Mouse (Mus musculus) adrenal gland, adult 18-20 months (tissue): ENCODE results near the gene Ift122. TPM values are rescaled to one million over a fixed set of nuclear protein-coding genes. Genes with fewer than 3 reads are reported as not detected.
A peak's percentile ranks its signal among the peaks of the same experiment; 100 is the strongest.

Experiments
- DNase-seq, 2 experiments: peaks; one replicate each; pipeline ENCODE4 v3.0.0; 2021 to 2022; ENCODE audit warnings: low spot score in 2 of 2
- total RNA-seq, 2 experiments: library from RNA; stranded (reverse); gene quantifications; 1 replicate in 1 of 2; 2 replicates in 1 of 2; pipeline ENCODE4 v1.2.3; 2021

The Ift122 gene
- total RNA-seq, 2 experiments from 2014 or later = 14.7 to 15.1 TPM

GRCm38 (mm10) chr6:115957681-115958080 lies 104.4 kb downstream of the Ift122 start:
- DNase-seq = no peak

DNA sequence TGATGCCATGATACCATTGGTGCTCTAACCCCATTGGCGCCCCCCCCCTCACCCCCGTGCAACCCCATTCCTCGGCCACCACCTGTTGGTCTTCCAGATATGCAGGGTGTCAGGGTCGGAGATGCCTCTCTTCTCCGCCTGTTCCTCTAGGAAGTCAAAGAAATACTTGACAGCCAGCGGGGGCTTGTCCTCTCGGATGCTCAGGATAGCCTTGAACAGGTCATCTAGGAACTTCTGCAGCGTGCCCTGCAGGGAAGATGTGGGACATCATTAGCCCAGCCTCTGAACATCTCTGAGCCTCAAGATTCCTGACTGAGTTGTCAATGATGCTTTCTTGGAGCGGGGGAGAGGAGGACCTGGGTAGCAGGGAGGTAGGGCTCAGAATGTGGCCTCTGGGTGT lies 105.2 kb downstream of the Ift122 start:
- DNase-seq = no peak

GRCm38 (mm10) chr6:115959151-115959691 lies 106.0 kb downstream of the Ift122 start:
- peak in 1 of 2 experiments; percentile 69 for DNase-seq

- DNase-seq = no peak
These were observed 107.1 kb downstream of the Ift122 start for GRCm38 (mm10) chr6:115960322-115960721.

GRCm38 (mm10) chr6:115961743-115962142 lies 108.5 kb downstream of the Ift122 start:
- DNase-seq = no peak

DNA sequence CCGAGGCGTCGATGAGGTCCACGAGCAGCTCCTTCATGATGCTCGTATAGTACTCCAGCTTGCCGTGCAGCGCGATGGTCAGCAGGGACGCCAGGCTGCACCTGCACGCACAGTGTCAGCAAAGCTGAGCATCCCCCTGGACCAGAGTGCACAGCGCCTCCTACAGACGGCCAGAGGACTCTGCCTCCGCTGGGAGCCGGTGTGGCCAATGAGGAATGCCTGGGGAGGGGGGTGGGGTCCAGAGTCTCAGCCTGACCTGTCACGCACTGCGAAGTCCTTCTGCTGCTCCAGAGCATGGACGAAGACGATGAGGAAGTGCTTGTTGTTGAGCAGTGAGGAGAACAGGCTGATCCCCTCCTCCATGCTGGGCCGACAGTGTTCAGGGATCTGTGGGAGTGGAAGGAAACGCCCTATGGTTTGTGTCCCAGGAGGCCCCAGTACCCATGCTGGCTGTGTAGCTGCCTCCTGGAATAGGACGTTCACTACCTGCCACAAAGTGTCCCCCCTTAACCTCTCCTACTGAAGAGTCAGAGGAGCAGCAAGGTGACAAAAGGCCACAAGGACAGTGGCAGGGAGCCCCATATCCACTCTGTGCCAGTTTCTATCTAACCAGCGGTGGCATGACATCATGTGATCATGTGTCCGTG lies 109.3 kb downstream of the Ift122 start:
- DNase-seq = no peak

GRCm38 (mm10) chr6:115963656-115964055 lies 110.4 kb downstream of the Ift122 start:
- no peak for DNase-seq

DNA sequence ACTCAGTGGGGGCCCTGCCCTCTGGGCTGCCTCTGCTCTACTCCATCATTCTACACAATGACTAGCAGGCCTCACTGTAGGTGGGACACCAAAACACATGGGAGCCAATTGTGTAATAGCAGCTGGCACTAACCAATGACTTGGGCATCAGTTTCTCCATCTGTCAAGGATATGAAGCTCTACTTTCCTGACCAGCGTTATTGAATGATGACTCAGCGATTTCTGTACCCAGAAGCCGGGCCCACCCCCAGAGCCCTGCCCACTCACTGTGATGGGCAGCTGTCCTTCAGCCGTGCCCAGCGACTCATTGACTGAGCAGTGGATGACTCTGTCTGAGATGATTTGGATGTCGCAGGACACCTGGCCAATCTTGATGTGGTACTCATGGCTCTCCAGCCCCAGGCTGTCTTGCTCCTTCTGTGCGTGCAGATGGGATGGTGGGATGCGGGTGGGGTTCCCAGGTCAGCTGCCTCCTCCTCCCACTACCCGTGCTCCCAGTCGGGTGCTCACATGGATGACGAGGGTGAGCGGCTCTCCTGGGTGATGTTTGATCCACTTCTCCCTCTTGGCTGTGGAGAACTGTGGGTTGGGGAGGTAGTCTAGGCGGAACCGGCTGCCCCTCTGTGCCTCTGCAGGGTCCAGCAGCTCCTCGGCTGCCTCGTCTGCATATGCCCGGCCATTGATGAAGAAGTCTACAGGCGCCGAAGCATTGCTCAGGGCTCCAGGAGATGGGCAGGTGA lies 113.1 kb downstream of the Ift122 start:
- no peak for DNase-seq

DNA sequence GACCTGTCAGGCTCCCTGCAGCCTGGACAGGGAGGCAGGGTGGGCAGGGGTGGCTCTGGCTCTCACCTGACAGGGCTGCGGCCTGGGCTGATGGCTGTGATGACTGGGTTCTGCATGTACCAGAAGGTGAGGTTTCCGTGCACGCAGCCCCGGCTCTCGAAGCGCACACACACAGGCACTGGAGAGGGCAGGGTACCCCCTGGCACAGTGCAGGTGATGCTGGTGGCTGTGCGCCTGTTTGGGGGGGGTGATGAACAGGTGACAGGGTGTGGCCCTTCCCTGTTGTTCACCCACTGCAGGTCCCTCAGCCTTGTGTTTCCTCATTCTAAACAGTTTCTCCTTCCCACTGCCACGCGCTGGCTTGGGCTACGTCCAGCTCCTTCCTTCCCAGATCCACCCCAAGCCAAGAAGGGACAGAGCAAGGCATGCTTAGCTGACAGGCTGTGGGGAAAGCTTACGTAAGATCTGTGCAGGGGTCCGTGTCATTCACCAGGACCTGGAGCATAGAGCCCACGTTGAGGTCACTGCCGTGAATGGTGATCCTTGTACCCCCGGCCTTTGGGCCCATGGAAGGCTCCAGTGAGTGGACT lies 114.1 kb downstream of the Ift122 start:
- no peak for DNase-seq

DNA sequence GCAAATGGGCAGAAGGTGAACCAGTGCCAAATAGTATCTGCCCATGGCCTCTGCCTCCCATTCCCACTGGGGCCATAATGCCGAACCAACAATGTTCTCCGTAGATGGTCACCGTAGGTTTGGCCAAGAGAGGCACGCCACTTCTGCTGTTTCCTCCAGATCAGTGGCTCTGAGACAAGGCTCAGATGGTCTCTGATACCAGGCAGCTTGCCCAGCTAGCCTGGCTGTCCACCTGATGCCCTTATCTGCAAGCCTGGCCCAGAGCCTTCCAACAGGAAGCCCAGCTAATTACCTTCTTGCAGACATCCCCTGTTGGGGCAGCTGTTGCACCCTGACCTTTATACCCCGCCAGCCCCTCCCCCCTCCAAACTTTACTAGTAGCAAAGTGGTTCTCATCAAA lies 114.8 kb downstream of the Ift122 start:
- DNase-seq = no peak

DNA sequence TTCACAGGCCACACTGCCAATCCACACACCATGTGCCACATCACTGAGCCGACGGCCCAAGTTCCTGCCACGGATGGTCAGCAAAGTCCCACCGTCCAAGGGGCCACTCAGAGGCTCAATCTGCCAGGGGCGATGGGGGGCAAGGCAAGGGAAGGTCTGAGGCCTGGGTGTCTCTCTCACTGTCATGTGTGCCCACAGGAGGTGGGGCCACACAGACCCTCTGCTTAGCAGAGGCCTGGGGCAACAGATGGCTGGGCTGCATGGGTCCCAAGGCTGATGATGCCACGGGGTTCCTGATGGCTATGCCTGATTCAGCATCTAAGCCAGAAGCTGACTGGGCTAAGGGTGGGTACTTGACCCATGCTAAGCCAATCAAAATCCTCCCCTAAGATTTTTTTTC lies 115.4 kb downstream of the Ift122 start:
- DNase-seq = no peak

- DNase-seq = no peak
These were observed 115.8 kb downstream of the Ift122 start for GRCm38 (mm10) chr6:115969103-115969502.

- DNase-seq = no peak
These were observed 116.7 kb downstream of the Ift122 start for GRCm38 (mm10) chr6:115969952-115970351.

DNA sequence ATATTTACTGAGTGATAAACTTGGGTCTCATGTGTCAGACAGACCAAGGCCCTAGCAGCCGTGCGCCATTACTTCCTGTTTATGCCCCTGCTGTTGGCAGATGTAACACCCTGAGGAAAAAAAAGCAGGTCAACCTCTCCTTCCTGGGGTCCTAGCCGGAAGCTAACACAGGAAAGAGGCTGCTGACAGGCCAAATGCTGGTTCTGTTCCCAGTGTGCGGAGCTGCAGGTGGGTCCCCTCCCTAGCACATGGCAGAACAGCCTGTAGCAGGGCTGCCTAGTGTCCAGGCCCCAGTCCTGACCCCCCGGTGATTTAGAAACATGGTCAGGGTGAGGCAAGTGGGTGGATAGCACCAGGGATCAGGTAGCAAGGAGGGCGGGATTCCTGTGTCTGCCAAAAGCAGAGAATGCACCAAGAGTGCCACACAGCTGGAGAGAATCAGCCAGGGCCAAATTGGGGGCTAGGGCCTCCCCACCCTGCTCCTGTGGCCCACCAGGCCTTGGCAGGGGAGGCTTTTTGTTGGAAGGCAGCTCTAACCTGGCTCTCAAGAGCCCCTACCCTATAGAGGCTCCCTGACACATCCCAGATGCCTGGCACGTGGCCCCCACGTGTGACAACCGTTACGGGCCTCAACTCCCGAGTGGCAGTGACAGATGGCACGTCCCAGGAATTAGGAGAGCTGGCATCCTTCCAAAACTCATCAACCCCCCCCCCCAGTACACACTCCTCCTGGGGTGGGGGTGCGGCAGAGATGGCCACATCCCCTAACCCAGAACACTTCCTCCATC lies 118.2 kb downstream of the Ift122 start:
- DNase-seq = no peak

DNA sequence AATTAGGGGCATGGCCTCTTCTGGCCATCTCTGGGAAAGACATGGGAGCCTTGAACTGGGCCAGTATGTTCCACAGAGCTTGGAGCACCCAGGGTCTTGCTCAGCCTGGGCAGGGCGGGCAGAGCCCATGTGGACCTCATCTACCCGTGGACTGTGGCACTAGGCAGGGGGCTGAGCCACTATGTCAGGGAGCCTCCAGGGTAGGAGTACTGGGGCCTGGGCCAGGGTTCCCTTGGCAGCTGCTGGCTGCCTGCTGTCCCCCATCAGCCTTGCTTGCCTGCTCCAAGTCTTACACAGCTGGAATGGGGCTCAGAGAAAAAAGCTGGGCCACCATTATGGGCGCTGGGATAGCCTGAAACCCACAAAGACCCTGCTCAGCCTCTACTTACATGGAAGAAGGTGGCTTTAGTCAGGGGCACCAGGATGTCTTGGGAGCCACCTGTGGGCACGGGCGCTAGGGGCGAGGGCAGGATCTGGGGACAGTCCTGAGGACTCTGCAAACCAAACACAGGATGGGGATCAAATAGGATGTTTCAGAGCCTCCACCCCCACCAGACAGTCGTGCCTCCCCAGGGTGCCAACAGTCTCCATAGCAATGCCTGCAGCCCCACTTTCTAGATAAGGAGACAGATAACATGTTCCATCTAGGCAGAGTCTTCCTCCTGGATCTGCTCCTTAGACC lies 119.0 kb downstream of the Ift122 start:
- no peak for DNase-seq

GRCm38 (mm10) chr6:115973139-115973875 lies 120.0 kb downstream of the Ift122 start:
- no peak for DNase-seq

GRCm38 (mm10) chr6:115973881-115974662 lies 120.8 kb downstream of the Ift122 start:
- no peak for DNase-seq

- DNase-seq = no peak
These were observed 122.3 kb downstream of the Ift122 start for GRCm38 (mm10) chr6:115975606-115976005.
